Mouse (Mus musculus) ES-E14 (cell line): Measurements from ENCODE around the gene Tmem164.

ENCODE experiments used
- HCFC1 ChIP-seq: IDR thresholded peaks from 2 replicates; pipeline ENCODE4 v1.6.1; 2012; ENCODE audit warnings: low read length, inconsistent platforms, borderline replicate concordance; ENCODE audit not compliant: insufficient read depth
- MAFK ChIP-seq: IDR thresholded peaks from 2 replicates; pipeline ENCODE4 v1.6.1; 2014; ENCODE audit warnings: mild to moderate bottlenecking, low read depth, low read length, inconsistent platforms; ENCODE audit not compliant: insufficient read depth
- ZC3H11A ChIP-seq: IDR thresholded peaks from 2 replicates; pipeline ENCODE4 v1.6.1; 2012; ENCODE audit warnings: low read depth, mild to moderate bottlenecking, inconsistent platforms, low read length, borderline replicate concordance

GRCm38 (mm10) chrX:142825309-142825708 lies 144.1 kb downstream of the Tmem164 start:
- TF ChIP-seq MAFK (no peak), HCFC1 (no peak), ZC3H11A (no peak)
